Mouse (Mus musculus) CD4-positive, CD25-positive, alpha-beta regulatory T cell, adult 2 months (primary cell): ENCODE data around the gene Pold1.
A peak's percentile ranks its signal among the peaks of the same experiment; 100 is the strongest.

Source experiments
- DNase-seq: peaks from one replicate; pipeline ENCODE4 v3.0.0-alpha.2; 2012; ENCODE audit warnings: low read depth, low spot score

Pold1 gene

DNA sequence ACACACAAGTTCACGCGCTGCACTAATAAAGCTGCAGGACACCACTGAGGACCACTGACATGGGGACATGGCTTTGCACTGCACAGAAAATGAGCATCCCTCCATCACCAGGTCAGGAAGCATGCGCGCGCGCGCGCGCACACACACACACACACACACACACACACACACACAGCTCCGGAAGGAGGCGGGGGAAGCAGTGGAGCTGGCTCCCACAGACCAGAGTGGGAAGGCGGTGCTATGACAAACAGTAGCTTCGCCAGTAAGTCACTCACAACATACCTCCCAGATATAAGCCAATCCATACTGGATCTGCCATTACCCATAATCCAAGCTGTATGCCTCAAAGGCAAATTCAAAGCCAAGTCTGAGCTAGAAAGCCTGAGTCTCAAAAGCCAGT lies 1.6 kb downstream of the Pold1 start:
- DNase-seq: peak; percentile 48

GRCm38 (mm10) chr7:44546274-44546673 lies 2.4 kb downstream of the Pold1 start:
- no peak for DNase-seq

DNA sequence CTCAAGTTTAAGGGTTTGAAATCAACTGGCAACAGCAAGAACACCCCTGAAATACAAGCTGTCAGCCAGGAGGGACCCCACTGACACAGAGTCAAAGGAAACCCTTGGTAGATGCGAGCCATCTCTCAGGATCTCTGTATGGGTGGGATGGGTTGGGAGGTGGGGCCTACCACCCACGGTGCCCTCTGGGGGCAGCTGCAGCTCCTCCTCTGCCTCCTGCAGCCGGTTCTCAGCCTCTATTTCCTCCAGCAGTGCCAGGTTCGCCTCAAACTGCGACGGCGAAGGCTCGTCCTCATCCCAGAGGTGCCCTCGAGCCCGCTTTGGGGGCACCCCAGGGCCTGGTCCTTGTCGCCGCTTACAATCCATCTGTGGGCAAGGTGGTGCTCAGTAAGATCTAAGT lies 5.6 kb downstream of the Pold1 start:
- no peak for DNase-seq

DNA sequence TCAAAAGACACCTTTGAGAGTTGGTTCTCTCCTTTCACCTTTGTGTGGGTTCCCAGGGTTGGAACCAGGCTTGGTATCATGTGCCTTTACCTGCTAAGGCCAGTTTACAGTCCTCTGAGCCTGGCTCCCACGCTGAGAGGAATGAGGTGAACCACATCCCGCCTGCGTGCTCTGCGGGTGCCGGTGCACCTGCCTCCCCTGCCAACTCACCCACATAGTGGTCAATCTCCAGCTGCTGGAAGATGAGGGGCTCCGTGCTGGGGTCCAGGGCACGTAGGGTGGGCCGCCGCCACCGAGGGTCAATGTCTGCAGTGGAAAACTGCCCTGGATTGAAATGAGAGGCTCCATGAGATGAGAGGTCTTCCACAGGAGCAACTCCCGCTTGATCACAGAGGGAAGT lies 6.1 kb downstream of the Pold1 start:
- no peak for DNase-seq

DNA sequence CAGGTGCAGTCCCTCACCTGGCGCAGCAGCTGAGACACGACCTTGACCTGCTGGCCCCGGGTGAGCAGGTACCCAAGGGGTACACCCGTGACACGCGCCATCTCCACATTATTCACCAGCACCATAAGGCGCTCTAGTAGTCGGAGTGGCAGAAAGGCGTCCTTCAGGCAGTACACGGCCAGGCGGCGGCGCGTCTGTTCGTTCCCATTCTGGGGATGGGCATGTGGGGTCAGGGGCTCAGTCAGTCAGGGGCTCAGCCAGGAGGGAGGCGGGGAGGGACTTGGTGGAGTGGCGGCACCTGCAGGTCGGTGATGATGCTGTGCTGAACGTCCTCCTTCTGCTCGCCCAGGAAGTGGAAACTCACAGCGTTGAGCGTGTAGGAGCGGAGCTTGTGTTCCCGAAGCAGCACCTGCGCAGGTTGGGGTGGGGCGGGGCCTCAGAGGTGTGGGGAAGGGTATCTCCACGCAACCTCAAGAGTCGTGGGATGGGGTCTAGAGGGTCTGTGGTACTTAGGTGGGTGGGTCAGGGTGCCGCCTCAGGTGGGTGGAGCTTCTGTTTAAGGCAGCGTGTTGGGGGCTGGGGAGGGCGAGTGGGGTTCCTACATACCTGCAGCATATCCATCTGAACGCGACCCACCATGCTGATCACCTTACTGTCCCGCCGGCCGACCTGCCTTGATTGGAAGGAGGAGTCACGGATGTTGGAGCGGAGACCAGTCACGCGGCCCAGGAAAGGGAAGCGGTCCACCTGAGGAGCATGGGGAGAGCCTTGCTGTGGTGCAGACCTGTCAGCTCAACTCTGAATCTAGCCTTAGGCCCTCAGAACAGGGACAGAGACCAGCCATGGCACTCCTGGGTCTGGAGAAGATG lies 9.7 kb downstream of the Pold1 start:
- no peak for DNase-seq

DNA sequence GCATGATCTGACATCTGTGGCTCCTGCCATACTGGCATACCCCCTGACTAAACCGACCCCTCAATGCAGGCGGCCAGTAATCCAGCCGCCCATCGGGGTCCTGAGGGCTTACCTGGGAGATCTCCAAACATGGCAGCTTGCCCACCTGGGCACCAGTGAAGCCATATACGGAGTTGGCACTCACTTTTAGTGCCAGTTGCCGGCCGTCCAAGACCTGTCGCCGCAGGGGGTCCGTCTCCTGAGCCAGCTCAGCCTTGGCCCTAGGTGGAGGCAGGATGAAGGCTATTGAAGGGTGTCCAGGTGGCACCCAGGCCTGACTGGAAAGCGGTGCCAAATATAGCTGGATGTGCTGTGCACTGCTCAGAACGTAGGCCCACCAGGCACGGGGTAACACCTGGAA lies 11.2 kb downstream of the Pold1 start:
- DNase-seq: no peak

- DNase-seq: no peak
Observed at GRCm38 (mm10) chr7:44537009-44537408, 11.6 kb downstream of the Pold1 start.

DNA sequence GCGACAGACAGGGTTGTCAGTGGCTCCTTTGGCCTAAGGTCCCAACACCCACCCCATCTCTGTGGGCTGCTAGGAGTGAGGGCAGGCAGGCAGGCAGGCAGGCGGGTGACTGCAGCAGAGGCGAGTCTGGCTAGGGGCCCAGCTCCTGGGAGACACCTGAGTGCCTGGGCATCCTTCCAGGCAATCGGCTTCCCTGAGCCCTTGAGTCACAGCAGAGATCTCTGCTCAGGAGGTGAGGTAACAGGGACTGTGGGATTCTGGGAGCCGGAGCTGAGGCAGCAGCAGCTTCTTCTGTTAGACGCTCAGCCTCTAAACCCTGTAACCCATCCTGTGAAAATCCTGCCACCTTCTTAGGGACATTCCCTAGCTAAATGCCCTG lies 12.1 kb downstream of the Pold1 start:
- DNase-seq: no peak

- DNase-seq: no peak
Observed at GRCm38 (mm10) chr7:44535657-44536589, 12.7 kb downstream of the Pold1 start.

DNA sequence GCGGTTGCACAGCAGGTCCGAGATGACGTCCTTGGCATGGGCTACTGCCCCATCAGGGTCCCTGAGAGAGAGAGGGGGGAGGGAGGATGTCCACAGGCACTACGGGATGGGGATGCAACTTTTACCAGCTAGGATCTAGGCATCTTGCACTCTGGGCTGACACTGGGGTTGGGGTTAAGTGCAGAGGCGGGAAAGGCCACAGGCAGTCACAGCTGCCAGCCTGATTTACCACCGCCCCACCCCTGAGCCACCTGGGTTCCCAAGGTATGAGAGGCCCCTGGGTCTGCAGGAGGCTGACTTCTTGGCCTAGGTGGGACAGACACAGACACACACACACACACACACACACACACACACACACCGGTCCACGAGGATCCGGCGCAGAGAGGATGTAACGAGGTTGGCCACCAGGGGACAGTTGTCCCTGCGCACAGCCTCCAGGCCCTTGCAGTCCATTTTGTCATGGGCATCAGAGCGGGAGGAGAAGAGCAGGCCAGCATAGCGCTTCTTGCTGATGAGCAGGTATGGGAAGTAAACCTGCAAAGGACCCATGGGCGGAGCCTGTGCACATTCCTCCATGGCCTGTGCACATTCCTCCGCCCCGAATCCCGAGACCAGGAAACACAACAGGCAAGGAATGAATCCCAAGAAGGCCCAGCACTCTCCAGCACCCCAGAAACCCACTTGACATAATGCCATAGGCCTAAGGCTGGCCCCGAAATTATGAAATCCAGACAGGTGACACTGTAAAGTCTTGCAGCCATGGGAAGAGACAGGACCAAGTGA lies 13.8 kb downstream of the Pold1 start:
- DNase-seq: no peak

DNA sequence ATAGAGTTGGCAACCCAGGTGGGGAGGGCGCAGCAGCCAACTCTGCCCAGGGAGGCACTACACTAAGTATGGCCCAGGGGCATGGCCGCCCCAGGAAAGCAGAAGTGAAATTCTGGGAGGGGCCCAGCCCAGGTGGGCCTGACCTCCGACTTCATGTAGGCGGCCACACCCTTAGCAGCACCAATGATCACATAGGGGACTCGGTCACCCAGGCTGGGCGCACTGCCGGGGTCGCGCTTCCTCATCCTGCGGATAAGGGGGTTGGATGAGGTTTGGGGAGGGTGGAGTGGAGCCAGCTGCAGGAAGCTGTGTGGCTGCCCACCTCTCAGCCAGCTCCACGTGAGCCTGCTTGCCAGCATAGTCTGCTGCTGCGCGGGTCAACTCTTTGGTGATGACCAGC lies 14.4 kb downstream of the Pold1 start:
- no peak for DNase-seq

- DNase-seq: no peak
Observed at GRCm38 (mm10) chr7:44533746-44534045, 15.0 kb downstream of the Pold1 start.

GRCm38 (mm10) chr7:44532918-44533745 lies 15.5 kb downstream of the Pold1 start:
- no peak for DNase-seq

- DNase-seq: no peak
Observed at GRCm38 (mm10) chr7:44531946-44532732, 16.5 kb downstream of the Pold1 start, which contains the start of gene Spib. Spib (minus strand) TSS chr7:44532071.

GRCm38 (mm10) chr7:44531207-44531606 lies 17.4 kb downstream of the Pold1 start:
- no peak for DNase-seq

- DNase-seq: no peak
Observed at GRCm38 (mm10) chr7:44530507-44530906, 18.1 kb downstream of the Pold1 start.

GRCm38 (mm10) chr7:44529518-44529917 lies 19.1 kb downstream of the Pold1 start:
- DNase-seq: no peak

GRCm38 (mm10) chr7:44527483-44528398 lies 20.9 kb downstream of the Pold1 start:
- peak; percentile 88 for DNase-seq
